Mouse (Mus musculus): Measurements from ENCODE around the gene Tmem248.

The Tmem248 gene

DNA sequence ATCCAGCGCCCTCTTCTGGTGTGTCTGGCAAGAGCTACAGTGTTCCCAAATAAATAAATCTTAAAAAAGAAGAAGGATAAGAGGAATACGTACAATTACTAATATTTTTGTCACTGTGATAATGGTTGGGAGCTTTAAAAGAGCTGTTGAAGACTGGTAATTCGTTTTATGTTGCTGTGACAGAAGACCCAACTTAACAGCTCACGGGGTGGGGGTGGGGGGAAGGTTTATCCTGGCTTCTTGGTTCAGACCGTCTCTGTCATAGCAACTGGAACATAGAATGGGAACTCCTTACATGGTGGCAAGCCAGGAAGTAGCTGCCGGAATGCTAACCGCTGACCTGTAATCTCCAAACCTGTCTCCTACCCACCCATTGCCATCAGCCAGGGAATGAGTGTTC is at the start of gene Tmem248:
Gene Tmem248, plus strand, starts transcription at position 301 of the 400 bp plus-strand sequence.
- no peak for DNase-seq (ENCODE audit: low read depth, low spot score)

DNA sequence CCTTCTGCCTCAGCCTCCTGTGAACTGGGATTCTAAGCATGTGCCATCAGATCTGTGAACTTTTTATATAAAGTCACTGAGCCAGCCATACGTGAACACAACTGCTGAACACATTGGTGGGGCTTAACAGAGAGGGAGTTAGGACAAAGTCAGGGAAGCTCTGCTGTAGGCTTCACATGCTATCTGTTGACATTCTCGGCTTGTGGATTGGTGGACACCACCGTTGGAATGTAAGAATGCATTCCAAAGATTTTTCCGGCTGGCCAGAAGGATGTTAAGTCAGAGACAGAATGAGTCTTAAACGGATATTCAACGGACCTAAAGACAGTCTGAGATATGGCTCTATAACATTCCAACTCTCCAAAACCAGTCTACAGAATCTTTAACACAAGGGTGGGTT is 47.8 kb upstream of the Tmem248 start:
- DNase-seq (ENCODE audit: low read depth, low spot score) = no peak

DNA sequence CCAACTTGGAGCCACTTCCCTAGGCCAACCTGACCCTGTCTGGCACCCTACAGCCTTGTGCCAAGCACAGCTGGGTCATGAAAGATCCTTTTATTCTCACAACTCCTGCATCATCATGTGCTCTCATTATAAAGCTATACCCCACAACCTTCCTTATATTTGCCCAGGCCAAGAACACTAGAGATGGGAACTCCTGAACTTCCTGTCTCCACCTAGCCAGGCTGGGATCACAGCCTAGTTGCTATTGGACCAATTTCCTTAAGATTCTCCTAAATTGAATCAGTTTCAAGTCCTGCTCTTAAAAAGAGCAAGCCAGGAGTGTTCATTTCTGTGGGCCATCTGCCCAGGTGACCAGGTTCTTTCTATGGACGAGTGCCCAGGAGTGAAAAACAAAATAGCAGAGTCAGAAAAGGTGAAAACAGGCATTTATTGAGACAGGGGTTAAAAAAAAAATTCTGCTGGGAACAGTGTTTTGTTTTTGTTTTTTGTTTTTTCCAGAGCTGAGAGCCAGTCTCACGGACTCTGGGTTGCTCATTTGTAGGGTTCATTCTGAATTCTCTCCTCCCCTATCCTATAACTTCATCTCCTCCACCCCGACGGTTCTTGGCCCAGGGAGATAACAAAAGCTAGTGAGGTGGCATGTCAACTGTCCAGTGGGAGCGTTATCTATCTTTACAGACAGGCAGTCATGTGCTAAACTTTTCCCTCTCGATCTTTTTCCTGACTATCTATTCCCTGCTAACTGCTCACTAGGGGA is 46.0 kb upstream of the Tmem248 start:
- no peak for DNase-seq (ENCODE audit: low read depth, low spot score)

DNA sequence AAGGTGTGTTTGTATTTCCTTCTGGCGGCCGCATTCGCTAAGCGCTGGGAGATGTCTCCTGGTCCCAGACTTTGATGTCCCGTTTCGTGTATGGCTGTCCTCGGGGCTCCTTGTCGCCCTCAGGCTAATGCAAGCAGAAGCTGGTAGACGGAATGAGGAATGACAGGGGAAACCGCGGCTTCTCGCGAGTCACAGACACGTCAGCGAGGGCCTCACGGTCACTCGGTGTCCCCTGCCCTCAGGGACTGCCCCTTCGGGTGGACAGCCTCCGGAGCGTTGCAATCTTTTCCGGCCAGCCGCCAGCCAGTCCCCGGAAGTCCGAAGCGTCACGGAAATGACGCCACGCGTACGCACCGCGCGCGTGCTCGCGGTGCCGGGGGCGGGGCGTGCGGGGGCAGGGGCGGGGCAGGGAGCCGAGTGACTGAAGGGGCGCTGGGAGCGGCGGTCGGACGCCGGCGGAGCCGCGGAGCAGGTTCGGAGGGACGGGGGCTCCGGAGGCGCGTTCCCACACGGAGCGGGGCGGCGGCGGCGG is 45.4 kb upstream of the Tmem248 start, which contains the start of gene Rabgef1:
Gene Rabgef1, plus strand, starts transcription at position 376 of the 532 bp plus-strand sequence.
- DNase-seq (ENCODE audit: low read depth, low spot score) = no peak

DNA sequence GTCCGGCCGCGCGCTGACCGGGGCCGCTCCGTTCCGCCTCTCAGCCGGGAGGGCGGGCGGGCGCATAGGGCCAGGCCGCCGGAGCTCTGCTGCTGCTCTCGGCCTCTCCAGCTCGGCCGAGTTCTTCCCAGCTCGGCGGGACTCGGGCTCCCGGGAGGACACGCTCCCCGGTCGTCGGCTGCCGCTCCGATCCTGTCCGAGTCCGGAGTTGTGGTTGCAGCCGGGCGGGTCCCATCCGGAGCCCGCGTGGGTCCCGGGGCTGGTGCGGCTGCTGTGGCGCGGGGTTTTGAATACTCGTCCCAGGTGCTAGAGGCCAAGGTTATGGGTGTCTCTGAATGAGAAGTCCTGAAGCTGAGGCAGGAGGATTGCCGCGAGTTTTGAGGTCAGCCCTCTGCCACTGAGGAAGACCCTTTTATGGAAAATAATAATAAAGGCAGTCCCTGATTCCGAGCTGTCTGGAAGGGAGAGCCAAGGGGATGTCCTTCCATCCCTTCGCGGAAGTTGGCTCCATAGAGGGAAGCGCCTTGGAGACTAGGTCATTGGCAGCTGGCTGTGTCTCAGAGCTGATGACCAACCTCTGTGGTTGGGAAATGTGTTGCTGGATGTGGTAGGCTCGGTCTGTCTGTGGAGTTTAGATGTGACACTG is 44.8 kb upstream of the Tmem248 start:
- DNase-seq (ENCODE audit: low read depth, low spot score) = peak; percentile 18

DNA sequence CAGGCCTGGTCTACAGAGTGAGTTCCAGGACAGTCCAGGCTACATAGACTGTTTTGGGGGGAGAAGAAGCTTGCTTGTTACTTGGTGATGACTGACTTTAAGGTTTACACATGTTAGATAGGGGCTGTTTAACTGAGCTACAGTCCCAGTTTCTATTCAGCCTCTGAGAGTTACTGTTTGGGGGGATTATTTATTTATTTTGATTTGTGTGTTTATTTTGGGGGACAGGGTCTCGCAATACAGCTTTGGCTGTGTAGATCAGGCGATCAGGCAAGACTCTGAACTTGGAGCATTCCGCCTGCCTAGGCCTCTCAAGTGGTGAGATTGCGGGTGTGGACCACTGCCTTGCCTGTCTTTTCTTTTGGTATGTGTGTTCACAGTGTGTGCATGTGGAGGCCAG is 43.9 kb upstream of the Tmem248 start:
- DNase-seq (ENCODE audit: low read depth, low spot score) = no peak

DNA sequence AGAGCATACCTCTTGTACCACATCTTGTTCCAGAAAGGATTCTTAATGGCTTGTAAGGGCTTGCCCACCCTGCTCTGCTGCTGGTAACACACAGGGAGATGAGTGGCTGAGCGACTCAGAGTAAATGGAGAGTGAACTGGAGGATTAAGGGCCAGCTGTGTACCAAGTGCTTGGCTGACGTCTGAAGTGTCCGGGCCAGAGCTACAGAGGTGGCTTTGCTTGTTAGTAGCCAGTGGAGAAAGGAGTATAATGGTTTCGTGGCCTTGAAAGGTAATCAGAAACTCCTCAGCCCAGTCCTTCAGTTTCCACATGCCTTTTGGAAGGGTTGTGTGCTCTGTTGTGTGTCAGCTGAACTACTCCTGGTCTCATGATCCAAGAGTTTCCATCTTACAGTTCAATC is 39.0 kb upstream of the Tmem248 start:
- DNase-seq (ENCODE audit: low read depth, low spot score) = no peak

DNA sequence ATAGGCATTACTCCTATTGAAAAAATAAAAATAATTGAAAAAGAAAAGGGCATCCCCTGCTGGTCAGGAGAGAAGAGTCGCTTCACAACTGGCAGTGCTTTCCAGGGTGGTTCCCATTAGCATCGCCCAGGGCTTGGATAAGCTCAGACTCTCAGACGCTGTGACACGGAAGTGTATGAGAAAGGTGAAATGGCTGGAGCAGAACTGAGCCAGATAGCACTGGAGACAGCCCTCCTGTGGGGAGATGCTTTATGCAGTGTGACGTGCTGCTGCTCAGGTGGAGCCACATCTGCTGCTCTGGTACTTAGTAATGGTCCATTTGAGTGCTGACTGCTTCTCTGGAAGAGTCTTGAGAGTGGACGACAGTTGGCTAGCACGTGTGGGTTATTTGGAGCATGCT is 36.5 kb upstream of the Tmem248 start:
- peak; percentile 16 for DNase-seq (ENCODE audit: low read depth, low spot score)

DNA sequence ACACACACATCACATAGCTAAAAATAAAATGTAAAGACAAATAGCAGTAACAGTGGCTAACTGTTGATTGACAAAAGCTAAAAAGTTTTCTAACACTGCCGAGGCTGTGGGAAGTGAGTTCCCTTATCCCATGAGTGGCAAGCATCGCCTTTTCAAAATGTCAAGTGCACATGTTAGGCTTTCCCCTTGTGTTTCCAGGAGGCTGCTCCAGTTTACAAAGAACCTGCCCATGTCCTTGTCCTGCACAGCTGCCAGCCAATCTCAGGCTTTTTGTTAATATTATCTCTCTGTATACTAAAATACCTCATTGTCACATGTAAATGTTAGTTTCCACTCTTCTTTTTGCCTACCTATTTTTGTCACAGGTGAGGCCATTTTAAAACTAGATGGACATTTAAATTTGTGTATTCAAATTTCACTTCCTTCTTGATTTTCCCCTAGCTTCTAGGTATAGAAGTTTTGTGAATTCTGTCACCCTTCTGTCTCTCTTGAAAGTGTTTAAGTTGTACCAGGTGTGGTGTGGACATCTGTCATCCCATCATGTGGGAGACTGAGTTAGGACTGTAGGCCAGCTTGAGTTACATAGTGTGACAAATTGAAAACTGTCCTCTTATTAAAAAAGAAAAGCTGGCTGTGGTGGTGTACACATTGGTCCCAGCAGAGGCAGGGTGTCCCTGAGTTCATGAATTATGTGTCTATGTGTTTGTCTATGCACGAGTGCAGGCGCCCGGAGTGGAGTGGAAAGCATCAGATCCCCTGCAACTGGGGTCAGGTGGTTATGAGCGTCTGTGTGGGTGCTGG is 34.9 kb upstream of the Tmem248 start:
- no peak for DNase-seq (ENCODE audit: low read depth, low spot score)

DNA sequence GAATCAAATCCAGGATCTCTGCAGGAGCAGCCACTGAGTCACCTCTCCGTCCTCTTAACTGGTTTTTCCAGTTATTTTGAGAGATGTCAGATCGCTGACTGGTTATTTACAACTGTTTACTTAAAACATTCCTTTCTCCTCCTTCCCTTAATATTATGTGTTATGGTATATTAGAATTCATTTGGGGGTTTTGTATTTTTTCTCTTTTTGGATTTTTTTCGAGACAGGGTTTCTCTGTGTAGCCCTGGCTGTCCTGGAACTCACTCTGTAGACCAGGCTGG is 34.4 kb upstream of the Tmem248 start:
- DNase-seq (ENCODE audit: low read depth, low spot score) = no peak

DNA sequence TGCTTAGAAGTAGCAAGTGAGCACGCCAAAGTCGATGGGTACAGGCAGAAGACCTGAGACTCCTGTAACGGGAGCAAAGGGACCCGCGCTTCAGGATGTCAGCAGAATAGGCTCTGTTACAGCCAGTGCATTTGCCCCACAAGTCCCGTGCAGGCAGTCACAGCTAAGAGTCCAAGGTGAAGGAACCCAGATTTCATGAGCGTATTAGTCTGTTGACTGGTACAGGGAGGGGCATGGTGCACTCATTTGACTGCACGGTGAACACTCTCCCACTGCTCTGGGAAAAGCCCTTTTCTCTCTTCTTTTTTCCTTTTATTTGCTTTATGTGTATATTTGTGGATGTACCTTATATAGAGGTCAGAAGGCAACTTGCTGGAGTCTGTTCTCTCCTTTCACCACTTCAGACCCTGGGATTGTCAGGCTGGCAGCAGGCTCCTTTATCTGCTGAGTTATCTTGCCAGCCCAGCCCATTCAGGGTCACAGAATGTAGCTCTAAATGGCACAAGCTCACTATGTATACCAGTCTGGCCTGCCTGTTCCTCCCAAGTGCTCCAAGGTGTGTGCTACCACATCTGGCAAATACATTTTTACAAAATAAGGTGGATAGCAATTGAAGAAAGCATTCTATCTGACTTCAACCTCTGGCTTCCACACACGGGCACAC is 32.6 kb upstream of the Tmem248 start:
- no peak for DNase-seq (ENCODE audit: low read depth, low spot score)

DNA sequence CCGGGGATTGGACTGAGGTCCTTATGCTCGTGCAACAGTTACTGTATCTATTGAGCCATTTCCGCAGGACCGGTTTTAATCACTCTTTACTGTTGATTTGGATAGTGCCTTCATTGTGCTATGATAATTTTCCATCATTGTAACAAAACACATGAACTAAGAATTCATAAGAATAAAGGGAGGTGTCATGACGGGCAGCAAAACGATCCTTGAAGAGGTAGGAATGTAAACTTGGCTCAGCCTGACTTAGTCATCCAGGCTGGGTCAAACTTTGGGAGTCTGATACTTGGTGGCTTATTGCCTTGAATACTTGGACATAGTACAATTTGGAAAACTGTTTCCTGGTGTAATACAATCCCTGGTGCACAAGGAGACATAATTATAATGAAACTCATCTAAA is 31.6 kb upstream of the Tmem248 start:
- no peak for DNase-seq (ENCODE audit: low read depth, low spot score)

DNA sequence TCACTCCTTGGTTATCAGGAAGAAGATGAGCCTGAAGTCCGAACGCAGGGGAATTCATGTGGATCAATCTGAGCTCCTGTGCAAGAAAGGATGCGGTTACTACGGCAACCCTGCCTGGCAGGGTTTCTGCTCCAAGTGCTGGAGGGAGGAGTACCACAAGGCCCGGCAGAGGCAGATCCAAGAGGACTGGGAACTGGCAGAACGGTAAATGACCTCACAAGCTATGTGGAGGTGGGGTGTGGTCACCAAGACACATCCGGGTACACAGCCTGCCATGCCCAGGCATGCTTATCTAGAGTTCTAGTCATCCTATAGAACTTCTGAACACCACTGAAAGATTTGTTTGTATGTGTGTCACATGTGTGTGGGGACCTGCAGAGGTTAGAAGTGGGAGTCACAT is 29.5 kb upstream of the Tmem248 start:
- peak; percentile 33 for DNase-seq (ENCODE audit: low read depth, low spot score)

DNA sequence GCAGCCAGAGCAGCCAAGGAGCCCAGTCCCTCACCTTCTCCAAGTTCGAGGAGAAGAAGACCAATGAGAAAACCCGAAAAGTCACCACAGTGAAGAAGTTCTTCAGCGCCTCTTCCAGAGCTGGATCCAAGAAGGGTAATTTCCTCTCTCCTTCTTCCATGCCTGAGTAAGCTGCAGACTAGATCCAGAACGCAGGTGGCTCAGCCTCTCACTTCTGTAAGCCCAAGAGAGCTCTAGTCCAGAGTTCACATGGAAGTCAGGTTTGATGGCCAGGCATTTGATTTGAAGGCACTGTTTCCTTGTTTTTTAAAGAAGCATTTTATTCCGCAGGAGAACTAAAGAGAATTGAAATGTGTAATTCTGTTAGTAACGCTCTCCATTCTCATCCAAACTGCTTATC is 26.0 kb upstream of the Tmem248 start:
- no peak for DNase-seq (ENCODE audit: low read depth, low spot score)

DNA sequence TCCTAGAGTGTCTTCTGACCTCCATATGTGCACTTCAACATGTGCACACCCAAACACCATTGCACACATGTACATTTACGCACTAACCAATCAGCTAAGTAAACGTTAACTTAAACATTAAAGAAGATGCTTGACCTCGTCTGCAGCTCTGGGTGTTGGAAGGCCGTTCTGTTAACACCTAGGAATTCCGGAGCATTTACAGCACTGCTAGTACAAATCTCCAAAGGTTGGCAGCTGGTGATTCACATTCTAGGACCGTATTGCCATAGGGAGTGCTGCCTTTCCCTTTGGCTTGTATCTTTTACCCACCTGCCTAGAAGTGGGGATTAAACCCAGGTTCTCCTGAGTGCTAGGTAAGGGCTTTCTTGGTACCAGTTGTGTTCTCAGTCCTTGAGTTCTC is 25.0 kb upstream of the Tmem248 start:
- no peak for DNase-seq (ENCODE audit: low read depth, low spot score)

DNA sequence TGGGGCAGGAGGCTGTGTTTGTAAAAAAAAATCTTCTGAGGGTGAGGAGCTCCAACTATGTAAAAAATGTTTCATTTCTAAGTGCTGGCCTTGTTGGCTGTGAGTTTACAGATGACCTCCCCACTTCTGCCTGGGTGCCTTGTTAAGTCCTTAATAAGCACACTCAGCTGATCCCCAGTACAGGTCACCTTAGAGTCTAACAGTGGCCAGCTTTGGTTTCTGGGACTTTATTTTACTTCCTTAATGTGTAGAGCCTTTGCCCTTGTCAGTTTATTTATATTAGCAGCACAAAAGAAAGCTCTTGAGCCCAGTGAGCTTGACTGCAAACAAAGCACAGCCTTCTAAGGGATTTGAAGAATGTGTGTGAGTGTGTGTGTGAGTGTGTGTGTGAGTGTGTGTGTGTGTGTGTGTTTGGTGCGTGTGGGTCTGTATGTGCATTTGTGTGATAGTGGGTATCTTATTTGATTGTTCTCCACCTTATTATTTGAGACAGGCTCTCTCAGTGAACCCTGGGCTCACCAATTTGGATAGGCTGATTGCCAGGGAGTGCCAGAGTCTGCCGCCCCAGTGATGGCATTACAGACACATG is 24.4 kb upstream of the Tmem248 start:
- DNase-seq (ENCODE audit: low read depth, low spot score) = no peak

DNA sequence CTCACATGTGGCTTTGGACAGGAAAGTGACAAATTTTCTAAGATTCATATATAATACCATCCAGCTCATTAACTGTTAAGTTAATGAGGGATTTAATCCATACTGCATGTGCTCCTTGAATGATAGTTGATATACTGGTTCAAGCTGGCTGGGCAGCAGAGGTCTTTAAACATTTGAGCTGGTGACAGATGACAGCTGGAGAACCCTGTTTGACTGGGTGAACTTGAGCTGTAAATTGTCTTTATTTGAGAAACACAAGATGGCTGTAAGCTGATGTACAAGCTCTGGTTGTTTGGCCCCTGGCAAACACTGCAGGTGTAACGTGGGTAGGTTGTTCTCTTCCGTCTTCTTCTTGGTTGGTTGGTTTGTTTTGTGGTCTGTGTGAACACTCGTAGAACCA is 23.1 kb upstream of the Tmem248 start:
- DNase-seq (ENCODE audit: low read depth, low spot score) = no peak

DNA sequence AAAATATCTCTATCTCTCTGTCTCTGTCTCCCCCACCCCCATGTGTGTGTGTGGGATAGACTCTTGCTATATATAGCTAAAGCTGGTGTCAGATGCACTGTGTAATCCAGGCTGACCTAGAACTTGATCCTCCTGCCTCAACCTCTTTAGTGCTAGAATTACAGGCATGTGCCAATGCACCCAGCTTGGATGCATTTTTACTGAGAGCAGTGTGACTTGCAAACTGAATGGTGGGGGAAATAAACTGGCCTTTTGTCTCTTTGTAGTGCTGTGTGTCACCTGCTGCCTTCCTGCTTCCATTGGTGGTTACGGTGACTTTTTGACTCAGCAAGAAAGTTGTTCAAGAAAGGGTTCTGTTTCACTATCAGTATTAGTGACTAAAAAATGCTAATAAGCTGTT is 20.6 kb upstream of the Tmem248 start:
- DNase-seq (ENCODE audit: low read depth, low spot score) = no peak

DNA sequence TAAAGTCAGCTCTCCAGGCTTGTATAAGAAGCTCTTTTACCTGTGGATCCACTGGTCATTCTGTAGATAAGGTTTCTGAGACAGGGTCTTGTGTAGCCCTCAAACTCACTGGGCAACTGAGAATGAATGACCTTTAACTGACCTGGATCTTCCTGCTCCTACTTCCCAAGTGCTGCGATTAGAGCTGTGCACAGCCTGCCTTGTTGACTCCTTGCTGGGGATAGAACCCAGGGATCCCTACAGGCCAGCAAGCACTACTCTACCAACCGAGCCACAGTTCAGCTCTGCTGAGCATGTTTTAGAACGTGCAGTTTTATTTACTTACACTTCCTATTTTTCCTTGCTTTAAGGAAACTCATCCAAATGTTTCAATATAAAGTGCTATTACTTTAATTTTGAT is 19.4 kb upstream of the Tmem248 start:
- DNase-seq (ENCODE audit: low read depth, low spot score) = no peak

DNA sequence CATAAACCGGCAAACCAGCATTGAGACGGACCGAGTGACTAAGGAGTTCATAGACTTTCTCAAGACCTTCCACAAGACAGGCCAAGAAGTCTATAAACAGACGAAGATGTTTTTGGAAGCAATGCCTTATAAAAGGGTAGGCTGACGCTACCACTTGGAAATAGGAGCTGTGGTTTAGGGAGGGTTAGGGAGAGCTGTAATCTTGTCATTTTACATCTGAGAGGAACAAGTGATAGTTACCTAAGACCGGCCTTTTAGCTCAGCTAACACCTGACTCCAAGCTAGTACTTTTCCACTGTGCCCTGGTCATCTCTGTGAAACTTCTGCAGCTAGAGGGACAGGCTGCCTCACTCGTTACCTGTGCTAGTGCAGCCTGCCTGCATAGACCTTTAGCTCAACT is 18.9 kb upstream of the Tmem248 start:
- no peak for DNase-seq (ENCODE audit: low read depth, low spot score)

DNA sequence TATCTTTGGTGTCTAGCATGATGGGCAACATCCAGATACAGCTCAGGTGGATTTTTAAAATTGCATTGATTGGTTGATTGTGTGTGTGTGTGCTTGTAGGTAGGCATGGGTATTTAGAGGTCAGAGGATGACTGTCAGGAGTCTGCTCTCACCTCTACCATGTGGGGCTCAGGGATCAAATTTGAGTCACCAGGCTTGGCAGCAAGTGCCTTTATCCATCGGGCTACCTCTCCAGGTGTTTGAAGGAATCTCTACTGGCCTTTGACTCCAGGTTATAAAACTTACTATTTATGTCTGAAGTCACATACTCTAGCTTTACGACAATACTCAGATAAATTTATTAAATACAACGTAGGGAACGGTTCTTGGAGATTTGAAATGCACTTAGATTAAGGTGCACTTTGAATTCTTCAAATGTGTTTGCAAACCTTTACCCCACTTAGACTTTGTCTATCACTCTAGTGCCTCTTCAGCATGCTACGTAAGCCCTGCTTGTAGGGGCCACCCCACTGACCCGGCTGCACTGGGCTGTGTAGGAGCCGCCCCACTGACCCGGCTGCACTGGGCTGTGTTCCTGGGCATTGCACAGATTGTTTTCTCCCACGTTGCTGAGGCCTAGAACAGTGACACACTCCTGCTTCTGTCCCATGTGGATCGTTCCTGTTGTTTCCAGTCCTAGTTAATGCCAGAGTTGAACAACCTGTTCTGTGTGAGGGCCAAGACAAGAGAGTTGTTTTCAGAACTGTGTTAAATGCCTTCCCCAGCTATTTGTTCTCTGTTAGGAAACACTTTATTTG is 16.4 kb upstream of the Tmem248 start:
- no peak for DNase-seq (ENCODE audit: low read depth, low spot score)

All from WW6 (cell line).